Mouse (Mus musculus) forebrain, embryonic 15.5 days (tissue): ENCODE data around the gene Slit3. TPM values are rescaled to one million over a fixed set of nuclear protein-coding genes. Genes with fewer than 3 reads are reported as not detected.

Source experiments
- ATAC-seq: fragments of 200-750 bp; cut with Nextera tagmentation; replicated peaks from 2 replicates; pipeline ENCODE4 v1.8.0; 2017; ENCODE audit warnings: mild to moderate bottlenecking, moderate TSS enrichment, moderate library complexity
- H3K27ac ChIP-seq: fragments of 300-500 bp; sonication (generic); replicated peaks from 2 replicates; pipeline ENCODE4 v1.5.1; 2015; ENCODE audit warnings: mild to moderate bottlenecking, inconsistent platforms
- H3K27me3 ChIP-seq: fragments of 300-500 bp; sonication (generic); 2 replicates; pipeline ENCODE4 v1.6.1; 2015; ENCODE audit warnings: inconsistent platforms
- H3K36me3 ChIP-seq: fragments of 300-500 bp; sonication (generic); 2 replicates; pipeline ENCODE4 v1.6.1; 2015; ENCODE audit warnings: mild to moderate bottlenecking, inconsistent platforms
- H3K4me1 ChIP-seq: fragments of 300-500 bp; sonication (generic); 2 replicates; pipeline ENCODE4 v1.6.1; 2015; ENCODE audit warnings: inconsistent platforms
- H3K4me2 ChIP-seq: fragments of 300-500 bp; sonication (generic); replicated peaks from 2 replicates; pipeline ENCODE4 v1.6.1; 2015; ENCODE audit warnings: mild to moderate bottlenecking, inconsistent platforms
- H3K4me3 ChIP-seq: fragments of 300-500 bp; sonication (generic); 2 replicates; pipeline ENCODE4 v1.5.1; 2015; ENCODE audit warnings: mild to moderate bottlenecking, inconsistent platforms
- H3K9ac ChIP-seq: fragments of 300-500 bp; sonication (generic); replicated peaks from 2 replicates; pipeline ENCODE4 v1.6.1; 2015; ENCODE audit warnings: mild to moderate bottlenecking, inconsistent platforms
- H3K9me3 ChIP-seq: fragments of 300-500 bp; sonication (generic); 2 replicates; pipeline ENCODE4 v1.6.1; 2016; ENCODE audit warnings: inconsistent platforms
- WGBS: fragments of 180-500 bp; shearing (Covaris S2); methylation state at CpG from one replicate; pipeline ENCODE4 v1.1.7; 2015; ENCODE audit warnings: mixed read lengths; 5-methylcytosine and 5-hydroxymethylcytosine counted together
- polyA plus RNA-seq: library from polyadenylated mRNA; unstranded; fragments of >200 nt; fragmentation: Nextera tagmentation; extraction: Ambion mirVana; gene quantifications from 2 replicates; pipeline ENCODE4 v1.2.1, GENCODE M21; 2015

Gene Slit3
- polyA plus RNA-seq, 1 experiment from 2014 or later = 6.4 TPM

GRCm38 (mm10) chr11:35624515-35625270 is 503.7 kb downstream of the Slit3 start:
- Histone ChIP-seq H3K4me2 (no peak overlapping the region), H3K9me3 (no peaks in the 10 kb centered on the region), H3K9ac (no peak overlapping the region), H3K36me3 (no peaks in the 10 kb centered on the region), H3K4me3 (no peak overlapping the region), H3K27me3 (no peaks in the 10 kb centered on the region), H3K27ac (no peak overlapping the region), H3K4me1 (no peaks in the 10 kb centered on the region; the same call in 1 of the 2 replicates)
- no peak for ATAC-seq
- WGBS = 75% methylated on average over 21 of the region's 21 CpGs

GRCm38 (mm10) chr11:35625576-35625975 is 504.6 kb downstream of the Slit3 start:
- no peaks in the 10 kb centered on the region for H3K27me3 ChIP-seq

GRCm38 (mm10) chr11:35626161-35626885 is 505.3 kb downstream of the Slit3 start:
- Histone ChIP-seq H3K4me2 (no peak overlapping the region), H3K4me1 (no peaks in the 10 kb centered on the region; the same call in 1 of the 2 replicates), H3K9ac (no peak overlapping the region), H3K4me3 (no peak overlapping the region), H3K36me3 (no peaks in the 10 kb centered on the region), H3K27ac (no peak overlapping the region), H3K9me3 (no peaks in the 10 kb centered on the region), H3K27me3 (no peaks in the 10 kb centered on the region)
- ATAC-seq = no peak
- WGBS = 86% methylated on average over 10 of the region's 10 CpGs

More at GRCm38 (mm10) chr11:35625576-35625975, 504.6 kb downstream of the Slit3 start:
- H3K4me2 ChIP-seq = no peak overlapping the region
- ATAC-seq = no peak
- no peak overlapping the region for H3K27ac ChIP-seq
- no peaks in the 10 kb centered on the region for H3K36me3 ChIP-seq
- H3K9ac ChIP-seq = no peak overlapping the region
- no peak overlapping the region for H3K4me3 ChIP-seq
- H3K9me3 ChIP-seq = no peaks in the 10 kb centered on the region
- 67% methylated on average over 6 of the region's 6 CpGs for WGBS
- H3K4me1 ChIP-seq = no peaks in the 10 kb centered on the region; the same call in 1 of the 2 replicates

DNA sequence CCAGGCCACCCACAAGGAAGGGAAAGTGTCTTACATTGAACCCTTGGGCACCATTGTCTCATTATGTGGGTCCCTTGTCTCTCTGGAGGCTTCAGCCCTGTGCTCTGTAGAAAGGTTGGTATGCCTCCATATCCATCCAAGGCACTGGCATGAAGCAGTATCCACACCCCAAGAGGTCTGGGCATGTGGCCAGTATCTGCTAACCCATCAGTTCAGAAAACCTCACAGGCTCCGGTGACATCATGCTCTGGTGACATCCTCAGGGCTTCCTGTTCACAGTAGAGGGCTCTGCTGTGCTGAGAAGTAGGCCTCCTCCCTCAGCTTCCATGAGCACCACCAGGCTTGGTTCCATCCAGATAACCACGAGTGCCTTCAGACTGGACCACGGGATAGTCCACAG is 506.8 kb downstream of the Slit3 start:
- Histone ChIP-seq H3K4me1 (no peaks in the 10 kb centered on the region; the same call in 1 of the 2 replicates), H3K27me3 (no peaks in the 10 kb centered on the region), H3K9me3 (no peaks in the 10 kb centered on the region), H3K27ac (no peak overlapping the region), H3K4me2 (no peak overlapping the region), H3K36me3 (no peaks in the 10 kb centered on the region), H3K9ac (no peak overlapping the region), H3K4me3 (no peak overlapping the region)
- 94% methylated on average over 3 of the region's 3 CpGs for WGBS
- ATAC-seq = no peak

DNA sequence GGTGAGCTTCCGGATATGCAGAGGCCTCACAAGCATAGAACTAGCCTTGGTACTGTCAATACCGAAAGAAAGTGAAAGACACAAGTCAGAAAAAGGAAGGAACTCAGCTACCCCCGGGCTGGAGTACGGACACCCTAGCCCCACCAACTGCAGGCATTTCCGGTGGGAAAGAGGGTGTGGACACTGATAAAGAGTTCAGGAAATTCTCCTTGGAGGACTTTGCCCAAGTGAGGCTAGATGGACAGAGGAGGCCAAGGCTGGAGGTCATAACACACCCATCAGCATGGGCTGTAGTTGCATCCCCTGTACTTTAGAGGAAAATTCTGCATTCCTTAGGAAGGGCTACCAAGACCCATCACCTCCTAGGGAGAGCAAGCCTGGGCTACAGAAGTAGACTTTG is 511.2 kb downstream of the Slit3 start:
- ATAC-seq = no peak
- H3K9ac ChIP-seq = no peak overlapping the region

GRCm38 (mm10) chr11:35637102-35637501 is 516.1 kb downstream of the Slit3 start:
- Histone ChIP-seq H3K4me2 (no peak overlapping the region), H3K4me1 (no peaks in the 10 kb centered on the region), H3K27me3 (no peaks in the 10 kb centered on the region), H3K9me3 (no peaks in the 10 kb centered on the region), H3K4me3 (no peak overlapping the region), H3K36me3 (no peaks in the 10 kb centered on the region), H3K9ac (no peak overlapping the region), H3K27ac (no peak overlapping the region)
- ATAC-seq = no peak
- 77% methylated on average over 7 of the region's 7 CpGs for WGBS

More for the DNA sequence above, 511.2 kb downstream of the Slit3 start:
- H3K36me3 ChIP-seq = no peaks in the 10 kb centered on the region
- no peak overlapping the region for H3K4me2 ChIP-seq
- 90% methylated on average over 5 of the region's 5 CpGs for WGBS
- H3K27me3 ChIP-seq = no peaks in the 10 kb centered on the region
- H3K4me1 ChIP-seq = no peaks in the 10 kb centered on the region
- H3K27ac ChIP-seq = no peak overlapping the region
- no peak overlapping the region for H3K4me3 ChIP-seq
- H3K9me3 ChIP-seq = no peaks in the 10 kb centered on the region

- Histone ChIP-seq H3K9me3 (no peaks in the 10 kb centered on the region), H3K27ac (no peak overlapping the region), H3K9ac (no peak overlapping the region), H3K4me1 (no peaks in the 10 kb centered on the region), H3K36me3 (no peaks in the 10 kb centered on the region), H3K4me3 (no peak overlapping the region), H3K27me3 (no peaks in the 10 kb centered on the region), H3K4me2 (no peak overlapping the region)
- WGBS = 22% methylated on average over 3 of the region's 3 CpGs
- no peak for ATAC-seq
These were observed 517.9 kb downstream of the Slit3 start for GRCm38 (mm10) chr11:35638862-35639384.

GRCm38 (mm10) chr11:35639428-35639827 is 518.4 kb downstream of the Slit3 start:
- no peaks in the 10 kb centered on the region for H3K36me3 ChIP-seq
- no peaks in the 10 kb centered on the region for H3K4me1 ChIP-seq
- WGBS = 37% methylated on average over 11 of the region's 11 CpGs
- no peak overlapping the region for H3K4me2 ChIP-seq
- H3K4me3 ChIP-seq = no peak overlapping the region
- no peak overlapping the region for H3K27ac ChIP-seq
- H3K9me3 ChIP-seq = no peaks in the 10 kb centered on the region
- no peak for ATAC-seq
- no peaks in the 10 kb centered on the region for H3K27me3 ChIP-seq
- H3K9ac ChIP-seq = no peak overlapping the region

DNA sequence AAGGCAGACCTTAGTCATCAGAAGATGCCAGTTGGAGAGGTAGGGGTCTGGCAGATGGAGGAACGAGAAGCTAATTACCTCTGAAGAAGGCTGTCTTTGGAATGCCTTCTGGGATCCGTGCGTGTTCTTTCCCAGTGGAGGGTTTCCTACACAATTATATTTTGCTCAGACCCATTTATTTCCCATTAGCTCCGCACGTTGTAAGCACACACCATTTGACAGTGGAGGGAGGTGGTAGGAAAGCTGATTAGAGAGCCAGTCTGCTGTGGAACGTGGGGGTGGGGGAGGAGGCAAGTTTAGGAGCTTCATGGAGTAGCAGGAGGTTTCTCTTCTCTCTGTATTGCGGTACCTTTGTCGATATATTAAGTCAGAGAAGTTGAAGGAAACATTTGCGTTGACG is 530.3 kb downstream of the Slit3 start:
- H3K4me2 ChIP-seq = no peak overlapping the region
- WGBS = 80% methylated on average over 10 of the region's 10 CpGs
- no peaks in the 10 kb centered on the region for H3K36me3 ChIP-seq
- no peak for ATAC-seq
- no peak overlapping the region for H3K4me3 ChIP-seq
- H3K4me1 ChIP-seq = no peaks in the 10 kb centered on the region
- H3K27ac ChIP-seq = no peak overlapping the region
- H3K9me3 ChIP-seq = no peaks in the 10 kb centered on the region
- H3K9ac ChIP-seq = no peak overlapping the region
- peaks cover 8% of the 10 kb centered on the region for H3K27me3 ChIP-seq

DNA sequence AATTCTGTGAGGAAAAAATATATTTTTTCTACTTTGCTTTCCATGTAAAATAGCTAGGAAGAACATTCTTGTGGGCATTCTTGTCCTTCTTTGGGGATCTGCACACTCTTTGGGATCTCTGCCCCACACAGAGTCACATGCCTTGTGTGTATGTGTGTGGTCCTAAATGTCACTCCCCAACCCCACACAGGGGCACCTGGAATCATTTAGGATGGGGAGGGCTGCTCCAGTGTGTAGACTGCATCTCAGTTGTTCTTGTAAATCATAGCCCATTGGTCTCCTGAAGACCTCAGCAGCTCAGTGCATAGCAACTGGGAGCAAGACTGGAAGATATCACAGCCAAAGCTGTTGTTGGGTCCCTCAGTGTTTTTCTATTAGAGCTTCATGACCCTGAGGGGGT is 534.8 kb downstream of the Slit3 start:
- Histone ChIP-seq H3K4me3 (no peak overlapping the region), H3K27ac (no peak overlapping the region), H3K4me1 (no peaks in the 10 kb centered on the region), H3K27me3 (peaks cover 8% of the 10 kb centered on the region), H3K9me3 (no peaks in the 10 kb centered on the region), H3K9ac (no peak overlapping the region), H3K4me2 (no peak overlapping the region), H3K36me3 (no peaks in the 10 kb centered on the region)
- no peak for ATAC-seq

- ATAC-seq = no peak
These were observed 536.6 kb downstream of the Slit3 start for GRCm38 (mm10) chr11:35657582-35657981.

GRCm38 (mm10) chr11:35660967-35661366 is 539.9 kb downstream of the Slit3 start:
- Histone ChIP-seq H3K36me3 (no peaks in the 10 kb centered on the region), H3K9me3 (no peaks in the 10 kb centered on the region), H3K27me3 (peaks cover 39% of the 10 kb centered on the region; the same call in 1 of the 2 replicates), H3K9ac (no peak overlapping the region), H3K27ac (no peak overlapping the region), H3K4me1 (0 out of 2 replicates have a peak, but pooled peaks cover 7% of the 10 kb centered on the region), H3K4me3 (no peak overlapping the region), H3K4me2 (no peak overlapping the region)
- ATAC-seq = no peak
- WGBS = 86% methylated on average over 4 of the region's 4 CpGs

More at GRCm38 (mm10) chr11:35657582-35657981, 536.6 kb downstream of the Slit3 start:
- H3K4me1 ChIP-seq = no peaks in the 10 kb centered on the region
- no peaks in the 10 kb centered on the region for H3K9me3 ChIP-seq
- WGBS = 89% methylated on average over 6 of the region's 6 CpGs
- no peak overlapping the region for H3K27ac ChIP-seq
- no peak overlapping the region for H3K4me2 ChIP-seq
- H3K9ac ChIP-seq = no peak overlapping the region
- no peak overlapping the region for H3K4me3 ChIP-seq
- H3K36me3 ChIP-seq = no peaks in the 10 kb centered on the region
- H3K27me3 ChIP-seq = peaks cover 17% of the 10 kb centered on the region
